Mouse (Mus musculus) heart, postnatal 36 days (tissue): ENCODE measurements around the gene Mapkapk3. TPM values are rescaled to one million over a fixed set of nuclear protein-coding genes. Genes with fewer than 3 reads are reported as not detected.

Experiments used
- DNase-seq, 2 experiments: peaks; one replicate each; pipeline ENCODE4 v3.0.0; 2021 to 2022
- intact Hi-C: fragments of 180-260 bp; cut with DNase I; formaldehyde crosslinking; loops from one replicate; pipeline ENCODE4 v1.15.1; 2025
- total RNA-seq, 2 experiments: library from RNA; stranded (reverse); gene quantifications; 2 replicates each; pipeline ENCODE4 v1.2.3; 2021

Gene Mapkapk3
- 10 to 100 TPM; 27.0 to 33.6 TPM for total RNA-seq

DNA sequence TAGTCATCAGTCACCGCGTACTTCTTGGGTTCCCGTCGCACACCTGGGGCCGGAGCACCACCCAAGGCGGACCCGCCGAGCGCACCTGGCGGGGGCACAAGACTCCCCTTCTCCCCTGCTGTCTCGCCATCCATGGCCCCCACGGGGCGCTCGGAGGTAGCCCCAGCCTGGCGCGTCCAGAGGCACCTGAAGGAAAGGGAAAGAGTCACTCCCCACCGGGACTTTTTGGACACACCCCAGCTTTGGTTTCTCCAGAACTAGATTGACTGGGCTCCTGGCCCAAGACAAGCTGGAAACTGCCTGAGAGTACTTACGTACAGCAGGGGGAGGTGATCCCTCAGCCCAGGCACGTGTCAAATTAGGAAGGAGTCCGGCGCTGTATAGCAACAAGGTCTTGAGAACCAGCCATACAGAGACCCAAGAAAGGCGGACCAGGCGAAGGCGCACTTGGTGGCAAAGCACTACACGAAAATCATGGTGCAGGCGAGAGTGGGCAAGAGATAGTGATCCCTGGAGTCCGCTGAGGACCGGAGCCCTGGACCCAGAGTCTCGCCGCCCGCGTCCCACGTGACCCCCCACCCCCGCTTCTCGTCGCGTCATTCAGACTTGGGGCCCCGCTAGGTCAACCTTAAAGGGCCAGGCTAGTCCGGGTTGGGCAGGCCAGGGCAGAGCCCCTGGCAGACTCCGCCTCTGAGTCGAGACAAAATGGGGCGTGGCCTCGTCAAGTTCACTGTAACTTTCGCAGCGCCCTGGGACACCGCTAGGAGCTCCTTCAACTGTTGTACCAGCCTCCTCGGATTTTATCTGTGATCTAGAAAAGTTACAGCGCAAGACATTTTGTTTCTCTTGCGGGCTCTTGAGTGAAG is at the start of gene Mapkapk3:
Gene Mapkapk3 (minus strand): TSS at position 667 of the 866 bp plus-strand sequence.
- DNase-seq = peak; percentile 85
- intact Hi-C loops = loop anchor here (2.0 to 5.0 kb wide), 6 partner anchors 35 to 602 kb away; partner anchors contain the start of genes Dock3 and Tex264

GRCm38 (mm10) chr9:107338172-107338883 is 48.7 kb upstream of the Mapkapk3 start, which contains the start of gene Hemk1:
TSS of gene Hemk1 (minus strand) at chr9:107338350.
- intact Hi-C loops = loop anchor here (5.0 kb wide), 3 partner anchors 91 to 651 kb away; partner anchors contain the start of gene Tex264
- peak; percentile 74 to 78 for DNase-seq

DNA sequence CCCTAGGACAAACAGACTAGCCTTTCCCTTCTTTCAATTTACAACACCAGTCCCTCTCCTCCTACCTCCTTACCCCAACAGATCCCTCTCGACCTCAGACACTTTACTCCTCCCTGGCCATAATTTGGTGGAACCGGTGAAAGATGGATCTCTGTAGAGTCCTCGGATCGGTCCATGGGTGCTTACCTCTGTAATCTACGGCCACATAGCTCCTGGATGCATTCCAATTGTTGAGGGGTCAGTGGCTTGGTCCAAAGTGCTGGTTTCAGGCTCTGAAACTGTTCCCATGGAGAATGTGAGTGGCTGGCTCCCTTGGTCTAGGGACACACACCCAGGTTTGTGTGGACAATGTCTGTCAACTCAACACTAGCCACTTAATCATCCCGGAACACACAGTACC is 46.7 kb upstream of the Mapkapk3 start:
- intact Hi-C loops = loop anchor here (1.0 to 5.0 kb wide), 4 partner anchors 42 to 649 kb away; partner anchors contain the start of gene Tex264
- no peak for DNase-seq

GRCm38 (mm10) chr9:107335909-107336308 is 46.2 kb upstream of the Mapkapk3 start:
- DNase-seq = peak; percentile 80
- intact Hi-C loops = loop anchor here (1.0 to 5.0 kb wide), 4 partner anchors 42 to 649 kb away; partner anchors contain the start of gene Tex264

GRCm38 (mm10) chr9:107335046-107335445 is 45.4 kb upstream of the Mapkapk3 start:
- DNase-seq = no peak
- intact Hi-C loops = loop anchor here (5.0 kb wide), 3 partner anchors 88 to 648 kb away; partner anchors contain the start of gene Tex264

DNA sequence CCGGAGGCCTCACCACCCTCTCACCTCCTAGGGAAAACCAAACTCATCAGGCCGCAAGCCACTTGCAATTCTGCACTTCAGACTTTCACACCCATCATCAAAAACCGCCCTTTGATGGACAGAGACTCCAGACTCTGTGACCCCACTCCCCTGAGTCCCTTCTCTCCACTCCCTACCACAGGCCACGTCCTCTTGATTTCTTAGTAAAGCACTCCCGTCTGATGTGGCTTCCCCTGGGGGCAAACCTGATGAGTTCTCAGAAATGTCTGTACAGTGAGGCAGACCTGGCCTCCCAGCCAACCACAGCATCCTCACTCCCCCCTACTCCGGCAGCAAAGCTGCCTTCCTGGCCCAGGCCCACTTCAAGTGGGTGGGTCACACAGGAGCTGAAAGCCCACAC is 44.7 kb upstream of the Mapkapk3 start:
- no peak for DNase-seq
- intact Hi-C loops = no loop called here

DNA sequence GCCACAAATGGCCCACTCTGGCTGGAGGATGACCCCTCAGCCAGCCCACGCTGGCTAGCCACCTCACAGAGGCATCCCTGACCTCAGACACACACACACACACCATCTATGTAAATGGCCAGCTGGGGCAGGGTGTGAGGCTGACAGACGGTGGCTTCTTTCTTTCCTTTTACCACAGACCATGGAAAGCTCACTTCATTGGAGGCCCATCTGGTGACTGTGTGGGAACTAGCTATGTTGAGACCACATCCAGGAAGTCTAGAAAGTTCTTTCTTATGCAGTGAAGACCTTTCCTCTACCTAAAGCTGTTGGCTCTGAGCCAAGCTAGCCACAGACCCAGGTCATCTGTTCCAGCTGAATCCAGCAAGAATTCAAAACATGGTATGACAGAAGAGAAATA is 44.0 kb upstream of the Mapkapk3 start:
- intact Hi-C loops = no loop called here
- no peak for DNase-seq

- DNase-seq = no peak
- intact Hi-C loops = no loop called here
Measured at GRCm38 (mm10) chr9:107330791-107331190, 41.1 kb upstream of the Mapkapk3 start.

GRCm38 (mm10) chr9:107327879-107328620 is 38.4 kb upstream of the Mapkapk3 start:
- intact Hi-C loops = no loop called here
- no peak for DNase-seq

GRCm38 (mm10) chr9:107325904-107326303 is 36.2 kb upstream of the Mapkapk3 start:
- intact Hi-C loops = loop anchor here (2.0 kb wide), 1 partner anchor 25 kb away; no protein-coding TSS in a partner anchor
- peak; percentile 47 to 49 for DNase-seq

DNA sequence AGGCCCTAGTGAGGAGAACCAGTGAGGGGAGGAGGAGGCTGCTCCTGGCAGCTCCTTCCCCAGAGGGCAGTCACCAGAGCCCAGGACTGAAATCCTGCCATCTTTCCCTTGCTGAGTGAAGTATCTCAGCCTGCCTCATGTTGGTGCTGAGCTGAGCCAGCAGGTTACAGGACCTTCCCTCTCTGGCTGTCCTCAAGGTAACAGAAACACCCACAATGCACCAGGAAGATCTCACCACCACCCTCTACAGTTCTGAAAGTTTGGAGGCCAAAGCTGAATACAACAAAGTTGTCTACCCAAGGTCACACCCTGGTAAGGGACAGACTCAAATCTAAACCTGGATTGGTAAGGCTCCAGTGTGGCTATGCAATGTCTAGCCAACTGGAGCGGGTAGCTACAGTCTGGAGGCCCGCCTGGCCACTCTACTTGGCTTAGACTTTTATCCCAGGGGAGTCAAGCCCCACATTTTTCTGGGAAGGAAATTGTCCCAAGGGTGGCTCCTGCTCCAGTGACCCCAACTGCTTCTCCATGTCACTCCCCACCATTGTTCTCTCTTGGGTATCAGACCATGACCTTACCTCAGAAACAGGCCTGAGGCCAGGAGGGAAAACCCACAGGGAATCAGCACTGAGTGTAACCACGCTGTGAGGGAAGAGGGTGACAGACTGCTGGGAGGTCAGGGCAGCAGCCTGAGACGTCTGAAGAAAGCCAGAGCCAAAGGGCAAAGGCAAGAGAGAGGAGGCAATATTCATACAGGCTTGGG is 35.3 kb upstream of the Mapkapk3 start:
- DNase-seq = peak in 1 of 2 experiments; percentile 39
- intact Hi-C loops = loop anchor here (2.0 kb wide), 1 partner anchor 24 kb away; no protein-coding TSS in a partner anchor

GRCm38 (mm10) chr9:107323558-107323957 is 33.9 kb upstream of the Mapkapk3 start:
- intact Hi-C loops = no loop called here
- DNase-seq = peak; percentile 83 to 85

DNA sequence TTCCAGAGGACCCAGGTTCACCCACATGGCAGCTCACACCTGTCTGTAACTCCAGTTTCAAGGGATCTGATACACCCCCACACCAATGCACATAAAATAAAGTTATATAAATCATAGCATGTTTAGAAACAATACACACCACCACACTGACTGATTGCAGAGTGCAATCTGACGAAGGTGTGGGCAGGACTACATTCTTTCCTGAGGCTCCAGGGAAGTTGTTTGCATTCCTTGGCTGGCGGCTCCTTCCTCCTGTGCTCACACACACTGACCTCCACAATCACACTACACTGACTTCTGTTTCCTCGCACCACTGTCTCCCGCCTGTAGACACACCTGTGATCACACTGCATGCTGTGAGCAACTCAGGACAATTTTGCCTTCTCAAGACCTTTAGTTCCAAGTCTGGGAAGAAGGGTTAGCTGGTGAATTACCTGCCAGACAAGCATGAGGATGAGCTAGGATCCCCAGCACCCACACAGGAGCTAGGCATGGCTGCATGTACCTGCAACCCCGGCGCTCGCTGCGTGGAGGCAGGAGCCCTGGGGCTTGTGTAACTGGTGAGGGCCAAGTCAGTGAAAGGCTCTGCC is 32.9 kb upstream of the Mapkapk3 start:
- DNase-seq = no peak
- intact Hi-C loops = no loop called here

DNA sequence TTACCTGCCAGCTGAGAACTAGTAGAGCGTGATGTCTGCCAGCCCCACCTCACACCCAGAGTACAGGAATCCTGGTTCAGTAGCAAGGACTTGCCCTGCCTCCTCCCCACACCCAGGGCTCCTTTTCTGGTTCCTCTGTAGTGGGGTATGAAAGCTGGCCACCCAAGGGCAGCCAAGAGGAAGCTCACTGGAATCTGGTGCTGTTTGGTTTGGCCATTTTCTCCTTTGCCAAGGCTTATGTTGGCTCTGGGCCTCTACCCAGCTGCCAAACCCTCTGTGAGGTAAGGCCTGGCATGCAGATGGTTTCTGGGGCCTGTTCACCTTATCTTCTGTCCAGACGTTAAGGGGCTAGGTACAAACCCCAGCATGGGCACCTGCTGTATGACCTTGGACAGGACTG is 26.1 kb upstream of the Mapkapk3 start:
- DNase-seq = no peak
- intact Hi-C loops = no loop called here

- intact Hi-C loops = no loop called here
Measured at GRCm38 (mm10) chr9:107313926-107314325, 24.2 kb upstream of the Mapkapk3 start.

DNA sequence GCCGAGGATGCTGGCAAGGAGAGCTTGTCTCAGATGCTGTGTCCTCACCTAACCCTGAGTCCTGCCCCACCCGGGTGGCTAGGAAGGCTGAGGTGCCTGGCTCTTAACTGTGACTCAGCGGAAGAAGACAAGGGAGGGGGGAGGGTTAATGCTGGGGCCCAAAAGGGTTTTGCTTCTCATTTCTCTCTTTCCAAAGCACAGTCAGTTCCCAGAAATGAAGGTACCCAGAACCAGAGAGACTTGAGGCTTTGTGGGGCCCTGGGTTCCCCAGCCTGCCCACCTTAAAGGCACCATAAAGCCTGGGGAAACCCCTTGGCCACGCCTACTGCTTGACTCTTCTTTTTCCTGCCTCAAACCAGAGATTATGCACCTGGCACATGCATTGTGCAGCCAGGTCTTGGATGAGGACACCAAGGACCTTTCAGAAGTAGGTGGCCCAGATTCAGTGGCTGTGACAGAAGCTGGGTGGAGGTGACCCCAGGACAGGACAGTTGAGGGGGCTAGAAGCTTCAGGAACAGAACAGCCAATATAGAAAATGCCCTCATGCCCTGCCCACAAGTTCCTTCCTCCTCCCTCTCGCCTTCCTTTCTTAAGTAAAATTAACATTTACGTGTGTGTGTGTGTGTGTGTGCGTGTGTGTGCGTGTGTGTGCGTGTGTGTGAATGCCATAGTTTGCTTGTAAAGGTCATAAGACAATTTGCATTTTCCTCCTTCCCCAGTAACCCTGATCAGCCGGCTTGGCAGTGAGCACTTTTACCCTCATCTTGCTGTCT is 23.3 kb upstream of the Mapkapk3 start:
- intact Hi-C loops = no loop called here
- no peak for DNase-seq

More at GRCm38 (mm10) chr9:107313926-107314325, 24.2 kb upstream of the Mapkapk3 start:
- no peak for DNase-seq

DNA sequence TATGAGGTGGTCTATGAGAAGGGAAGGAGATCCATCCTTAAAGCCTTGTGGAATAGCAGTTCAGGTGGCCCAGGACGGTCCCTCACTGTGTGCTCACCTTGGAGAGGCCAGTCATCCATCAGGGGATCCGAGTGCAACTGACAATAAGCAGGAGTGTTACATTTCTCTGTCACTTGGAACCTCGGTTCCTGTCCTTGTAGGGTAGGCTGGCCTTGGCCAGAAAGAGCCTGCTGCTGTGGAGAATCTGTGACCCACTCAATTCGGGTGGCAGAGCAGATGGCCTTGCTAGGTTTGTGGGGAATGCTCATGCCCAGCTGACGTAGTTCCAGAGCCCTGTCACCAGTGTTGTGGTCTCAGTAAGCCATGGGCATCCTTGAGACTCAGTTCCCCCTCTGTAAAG is 19.9 kb upstream of the Mapkapk3 start:
- intact Hi-C loops = no loop called here

GRCm38 (mm10) chr9:107309171-107309570 is 19.5 kb upstream of the Mapkapk3 start:
- intact Hi-C loops = no loop called here
- no peak for DNase-seq

More for the DNA sequence above, 19.9 kb upstream of the Mapkapk3 start:
- no peak for DNase-seq
